In genomic region chr13:49471981-49472675, GRCm38 (mm10) we compare ENCODE assay signal across 20 mouse cellular contexts. TPM values are rescaled to one million over a fixed set of nuclear protein-coding genes. Genes with fewer than 3 reads are reported as not detected.
A peak's percentile ranks its signal among the peaks of the same experiment; 100 is the strongest.
DNase-seq lines count a peak whose midpoint lies in the region; ATAC-seq and TF ChIP-seq lines count a peak whose summit lies in the region.
"Had no signal": no experiment of that assay in that cellular context is flagged by ENCODE, and none has a peak within 500 bp of the region (broad histone marks: within the 10 kb centered on the region; RNA-seq: fewer than 3 reads in every experiment).

No protein-coding gene starts in this region.

- no peak for DNase-seq in gastrocnemius, adult 2 months
- no peak for DNase-seq in gastrocnemius, postnatal 10 days
- no peak for DNase-seq in liver
- peak; percentile 83 for DNase-seq in lung, postnatal 10 days
- no peak for DNase-seq in stomach, postnatal 0 days (ENCODE audit: low spot score)
- no peak for DNase-seq in urinary bladder, postnatal 4 days (ENCODE audit: low spot score in 2 of 2)
- DNase-seq: adrenal gland, postnatal 10 days; cerebellum, adult 9-11 months; gastrocnemius, postnatal 25 days; heart, postnatal 10 days; kidney, adult 9 months; retina, postnatal 1 day had no signal

- 0 out of 2 replicates have a peak, but pooled peaks cover 11% of the 10 kb centered on the region for H3K4me1 ChIP-seq in liver, embryonic 15.5 days (replicated peaks)
- no peaks in the 10 kb centered on the region for H3K4me1 ChIP-seq in stomach, postnatal 0 days (replicated peaks; ENCODE audit: control insufficient read depth, insufficient read depth)
- H3K4me1 ChIP-seq in forebrain, embryonic 16.5 days (replicated peaks; ENCODE audit: control insufficient read depth, insufficient read depth, low read length): no peaks in the 10 kb centered on the region
- H3K4me1 ChIP-seq: hindbrain, embryonic 13.5 days; midbrain, embryonic 12.5 days had no signal

- no peak overlapping the region for H3K9ac ChIP-seq in liver, embryonic 15.5 days
- H3K9ac ChIP-seq in stomach, postnatal 0 days (ENCODE audit: low read length): no peak overlapping the region
- H3K9ac ChIP-seq in forebrain, embryonic 16.5 days (replicated peaks; ENCODE audit: low read depth, low read length): no peak overlapping the region
- H3K9ac ChIP-seq: forebrain, embryonic 13.5 days; hindbrain, embryonic 13.5 days; limb, embryonic 12.5 days; midbrain, embryonic 12.5 days had no signal

- peak; percentile 44; the same call in 1 of the 2 replicates for ATAC-seq in liver, embryonic 15.5 days (ENCODE audit: insufficient read depth)
- ATAC-seq in stomach, postnatal 0 days (ENCODE audit: low FRiP score, low TSS enrichment): no peak; the same call in 1 of the 2 replicates
- no peak for ATAC-seq in forebrain, embryonic 16.5 days
- ATAC-seq: forebrain, embryonic 13.5 days had no signal

- H3K4me2 ChIP-seq in liver, embryonic 15.5 days: no peak overlapping the region
- no peak overlapping the region for H3K4me2 ChIP-seq in stomach, postnatal 0 days (replicated peaks; ENCODE audit: low read depth)
- H3K4me2 ChIP-seq in forebrain, embryonic 16.5 days (ENCODE audit: low read length): no peak overlapping the region
- H3K4me2 ChIP-seq: forebrain, embryonic 13.5 days; heart, embryonic 11.5 days; hindbrain, embryonic 13.5 days; limb, embryonic 12.5 days; midbrain, embryonic 12.5 days had no signal

- 65% methylated on average over 4 of the region's 4 CpGs for WGBS in liver, embryonic 15.5 days (ENCODE audit: insufficient replicate concordance)
- 36% methylated on average over 4 of the region's 4 CpGs for WGBS in stomach, postnatal 0 days
- 86% methylated on average over 4 of the region's 4 CpGs for WGBS in forebrain, embryonic 16.5 days

- no peak overlapping the region for H3K4me3 ChIP-seq in gastrocnemius, adult 2 months
- no peak overlapping the region for H3K4me3 ChIP-seq in liver, embryonic 15.5 days (replicated peaks)
- no peak overlapping the region for H3K4me3 ChIP-seq in stomach, postnatal 0 days (ENCODE audit: low read depth, low read length)
- no peak overlapping the region for H3K4me3 ChIP-seq in forebrain, embryonic 16.5 days (replicated peaks; ENCODE audit: low read length)
- H3K4me3 ChIP-seq: forebrain, embryonic 13.5 days; hindbrain, embryonic 13.5 days; limb, embryonic 12.5 days; midbrain, embryonic 12.5 days had no signal

- no peaks in the 10 kb centered on the region for H3K36me3 ChIP-seq in liver, embryonic 15.5 days (replicated peaks)
- H3K36me3 ChIP-seq in stomach, postnatal 0 days (ENCODE audit: control insufficient read depth, insufficient read depth, low read length): no peaks in the 10 kb centered on the region
- H3K36me3 ChIP-seq in forebrain, embryonic 16.5 days (ENCODE audit: control insufficient read depth, insufficient read depth): no peaks in the 10 kb centered on the region
- H3K36me3 ChIP-seq: hindbrain, embryonic 13.5 days; limb, embryonic 12.5 days; midbrain, embryonic 12.5 days had no signal

- no peak for TF ChIP-seq CTCF in gastrocnemius, adult 2 months (IDR thresholded peaks at IDR 0.05)
- TF ChIP-seq CTCF in stomach, postnatal 0 days (IDR thresholded peaks at IDR 0.05; ENCODE audit: low read depth): peak; percentile 27; the same call in 1 of the 2 replicates

- H3K9me3 ChIP-seq in liver, embryonic 15.5 days (replicated peaks): no peaks in the 10 kb centered on the region
- H3K9me3 ChIP-seq in stomach, postnatal 0 days (ENCODE audit: control insufficient read depth, low read length): no peaks in the 10 kb centered on the region
- no peaks in the 10 kb centered on the region for H3K9me3 ChIP-seq in forebrain, embryonic 16.5 days (ENCODE audit: control insufficient read depth, low read length)
- H3K9me3 ChIP-seq: forebrain, embryonic 13.5 days; hindbrain, embryonic 13.5 days; limb, embryonic 12.5 days; midbrain, embryonic 12.5 days had no signal

- TF ChIP-seq EP300 in stomach, postnatal 0 days (optimal IDR thresholded peaks at IDR 0.05): no peak

- intact Hi-C loops in gastrocnemius, adult 2 months (cut with DNase I): no loop called here

- peak overlapping the region; percentile 69 for H3K27ac ChIP-seq in gastrocnemius, adult 2 months
- H3K27ac ChIP-seq in liver, embryonic 15.5 days (replicated peaks): no peak overlapping the region; the same call in 1 of the 2 replicates
- no peak overlapping the region; the same call in 1 of the 2 replicates for H3K27ac ChIP-seq in stomach, postnatal 0 days (replicated peaks)
- H3K27ac ChIP-seq in forebrain, embryonic 16.5 days (ENCODE audit: low read length): no peak overlapping the region
- H3K27ac ChIP-seq: forebrain, embryonic 13.5 days; hindbrain, embryonic 13.5 days; limb, embryonic 12.5 days; midbrain, embryonic 12.5 days had no signal

- no peaks in the 10 kb centered on the region for H3K27me3 ChIP-seq in liver, embryonic 15.5 days
- no peaks in the 10 kb centered on the region for H3K27me3 ChIP-seq in stomach, postnatal 0 days (ENCODE audit: control insufficient read depth, insufficient read depth, low read length)
- H3K27me3 ChIP-seq in forebrain, embryonic 16.5 days (replicated peaks; ENCODE audit: control insufficient read depth, insufficient read depth, low read length): no peaks in the 10 kb centered on the region
- H3K27me3 ChIP-seq: forebrain, embryonic 13.5 days; hindbrain, embryonic 13.5 days; limb, embryonic 12.5 days; midbrain, embryonic 12.5 days had no signal

RNA-seq across cellular contexts. Expression of gene Tes3-ps, which starts 21.0 kb away (rescaled TPM):
- 1 to 10 TPM; 1.7 to 2.4 TPM for total RNA-seq in gastrocnemius, adult 2 months (2021)
- total RNA-seq in gastrocnemius, postnatal 10 days (2021): 1 to 10 TPM; 1.4 to 1.5 TPM
- polyA plus RNA-seq in liver, embryonic 15.5 days (2015; fragmentation: Nextera tagmentation; extraction: Ambion mirVana): 0.75 and 0.88 TPM in 2 replicates
- 0.35 and 0.45 TPM in 2 replicates for polyA plus RNA-seq in stomach, postnatal 0 days (2015; fragmentation: Nextera tagmentation; extraction: Ambion mirVana)
- 0.58 and 0.61 TPM in 2 replicates for polyA plus RNA-seq in forebrain, embryonic 16.5 days (2015; fragmentation: Nextera tagmentation; extraction: Ambion mirVana)

RNA-seq across cellular contexts. Expression of gene Ecm2, which starts 32.5 kb away (rescaled TPM):
- total RNA-seq in gastrocnemius, adult 2 months (2021): 10 to 100 TPM in 1 of 2 experiments, 1 to 10 TPM in 1; 8.0 to 15.0 TPM
- total RNA-seq in gastrocnemius, postnatal 10 days (2021): 10 to 100 TPM; 17.8 TPM
- 0.24 and 0.50 TPM in 2 replicates for polyA plus RNA-seq in liver, embryonic 15.5 days (2015; fragmentation: Nextera tagmentation; extraction: Ambion mirVana)
- 2.0 and 2.2 TPM in 2 replicates for polyA plus RNA-seq in stomach, postnatal 0 days (2015; fragmentation: Nextera tagmentation; extraction: Ambion mirVana)
- 1.5 and 1.6 TPM in 2 replicates for polyA plus RNA-seq in forebrain, embryonic 16.5 days (2015; fragmentation: Nextera tagmentation; extraction: Ambion mirVana)
- total RNA-seq: monocyte, adult 5-6 weeks had no signal

RNA-seq across cellular contexts. Expression of gene Ippk, which starts 51.1 kb away (rescaled TPM):
- 1 to 10 TPM; 5.6 to 6.3 TPM for total RNA-seq in gastrocnemius, adult 2 months (2021)
- 1 to 10 TPM; 5.7 to 6.3 TPM for total RNA-seq in gastrocnemius, postnatal 10 days (2021)
- polyA plus RNA-seq in liver, embryonic 15.5 days (2015; fragmentation: Nextera tagmentation; extraction: Ambion mirVana): 7.3 and 7.5 TPM in 2 replicates
- polyA plus RNA-seq in stomach, postnatal 0 days (2015; fragmentation: Nextera tagmentation; extraction: Ambion mirVana): 22.1 and 23.4 TPM in 2 replicates
- polyA plus RNA-seq in forebrain, embryonic 16.5 days (2015; fragmentation: Nextera tagmentation; extraction: Ambion mirVana): 16.9 and 17.3 TPM in 2 replicates
